Mouse (Mus musculus) midbrain, embryonic 10.5 days (tissue): Measurements from ENCODE around the gene Prcc. TPM values are rescaled to one million over a fixed set of nuclear protein-coding genes. Genes with fewer than 3 reads are reported as not detected.
A peak's percentile ranks its signal among the peaks of the same experiment; 100 is the strongest.

Source experiments
- DNase-seq: peaks from one replicate; pipeline ENCODE4 v3.0.0-alpha.2; 2017; ENCODE audit warnings: low spot score
- H3K27ac ChIP-seq: fragments of 300-500 bp; sonication (generic); replicated peaks from 2 replicates; pipeline ENCODE4 v1.5.1; 2016; ENCODE audit warnings: mild to moderate bottlenecking
- H3K27me3 ChIP-seq: fragments of 300-500 bp; sonication (generic); 2 replicates; pipeline ENCODE4 v1.6.1; 2016; ENCODE audit warnings: low read depth, mild to moderate bottlenecking; ENCODE audit not compliant: poor library complexity, severe bottlenecking
- H3K36me3 ChIP-seq: fragments of 300-500 bp; sonication (generic); 2 replicates; pipeline ENCODE4 v1.6.1; 2016; ENCODE audit warnings: mild to moderate bottlenecking, moderate library complexity
- H3K4me1 ChIP-seq: fragments of 300-500 bp; sonication (generic); 2 replicates; pipeline ENCODE4 v1.6.1; 2016
- H3K4me3 ChIP-seq: fragments of 300-500 bp; sonication (generic); 2 replicates; pipeline ENCODE4 v1.5.1; 2016; ENCODE audit warnings: mild to moderate bottlenecking, moderate library complexity
- H3K9me3 ChIP-seq: fragments of 300-500 bp; sonication (generic); replicated peaks from 2 replicates; pipeline ENCODE4 v1.6.1; 2016; ENCODE audit warnings: mild to moderate bottlenecking
- WGBS: fragments of 180-500 bp; shearing (Covaris S2); methylation state at CpG from one replicate; pipeline ENCODE4 v1.1.7; 2016; 5-methylcytosine and 5-hydroxymethylcytosine counted together
- polyA plus RNA-seq: library from polyadenylated mRNA; unstranded; fragments of >200 nt; fragmentation: Nextera tagmentation; extraction: Ambion mirVana; gene quantifications from 2 replicates; pipeline ENCODE4 v1.2.1, GENCODE M21; 2016

The Prcc gene
- 18.6 and 19.1 TPM in 2 replicates for polyA plus RNA-seq

DNA sequence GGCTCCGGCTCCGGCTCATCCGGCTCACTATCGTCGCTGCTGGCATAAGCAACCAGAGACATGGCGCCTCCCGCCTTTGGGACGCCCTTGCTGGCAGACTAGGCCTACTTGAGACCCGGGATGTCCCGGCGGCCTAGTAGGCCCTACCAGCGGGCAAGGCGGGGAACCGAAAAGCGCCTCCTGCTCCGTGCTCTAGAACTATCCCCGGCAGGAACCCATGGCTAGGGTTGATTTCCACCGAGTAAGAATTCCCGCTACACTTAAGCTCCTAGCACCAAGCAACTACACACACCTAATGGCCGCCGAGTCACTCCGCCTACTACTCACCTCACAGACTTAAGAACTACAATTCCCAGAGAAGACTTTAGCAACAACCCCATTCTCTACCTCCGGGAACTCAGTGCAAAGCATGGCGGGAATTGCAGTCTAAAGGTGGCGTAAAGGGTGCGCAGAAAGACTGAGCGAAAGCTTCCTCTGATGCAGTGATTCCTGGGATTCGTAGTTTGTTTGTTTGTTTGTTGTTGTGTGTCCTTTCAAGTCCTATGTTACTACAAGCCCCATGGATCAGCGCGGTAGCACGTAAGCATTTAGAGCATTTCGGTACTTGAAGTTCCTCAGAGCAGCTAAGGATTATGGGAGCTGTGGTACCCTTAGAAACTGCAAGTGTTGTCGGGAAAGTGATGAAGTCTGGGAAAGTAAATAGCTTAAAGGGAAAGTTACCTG lies at the start of gene Prcc:
Prcc (minus strand) TSS at position 328 of the 723 bp plus-strand sequence.
- Histone ChIP-seq H3K27ac (peak within 1 kb of the TSS; percentile 96), H3K27me3 (no peaks in the 10 kb centered on the region), H3K9me3 (peaks cover 6% of the 10 kb centered on the region; the same call in 1 of the 2 replicates), H3K4me3 (peak within 1 kb of the TSS; percentile 99), H3K36me3 (peaks cover 22% of the 10 kb centered on the region), H3K4me1 (peaks cover 20% of the 10 kb centered on the region)
- WGBS: under 1% methylated on average over 33 of the region's 33 CpGs
- DNase-seq: peak; percentile 88

DNA sequence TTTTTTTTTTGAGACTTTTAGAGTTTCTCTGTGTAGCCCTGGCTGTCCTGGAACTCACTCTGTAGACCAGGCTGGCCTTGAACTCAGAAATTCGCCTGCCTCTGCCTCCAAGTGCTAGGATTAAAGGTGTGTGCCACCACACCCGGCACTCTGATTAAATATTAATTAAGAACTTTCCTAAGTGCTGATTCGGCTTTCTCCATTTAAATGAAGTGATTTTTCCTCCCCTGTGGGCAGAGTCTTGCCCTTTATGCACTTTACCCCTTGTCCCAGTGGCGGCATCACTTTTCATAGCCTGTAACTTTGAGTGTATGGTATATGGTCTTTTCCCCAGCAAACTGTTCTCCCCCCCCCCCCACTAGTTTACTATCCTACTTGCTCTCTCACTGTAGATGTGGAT lies 49.8 kb upstream of the Prcc start:
- Histone ChIP-seq H3K9me3 (no peaks in the 10 kb centered on the region), H3K27me3 (no peaks in the 10 kb centered on the region), H3K36me3 (peaks cover 89% of the 10 kb centered on the region), H3K4me3 (no peak overlapping the region), H3K27ac (no peak overlapping the region), H3K4me1 (peaks cover 36% of the 10 kb centered on the region)
- DNase-seq: no peak
- WGBS: 85% methylated on average over 4 of the region's 4 CpGs

DNA sequence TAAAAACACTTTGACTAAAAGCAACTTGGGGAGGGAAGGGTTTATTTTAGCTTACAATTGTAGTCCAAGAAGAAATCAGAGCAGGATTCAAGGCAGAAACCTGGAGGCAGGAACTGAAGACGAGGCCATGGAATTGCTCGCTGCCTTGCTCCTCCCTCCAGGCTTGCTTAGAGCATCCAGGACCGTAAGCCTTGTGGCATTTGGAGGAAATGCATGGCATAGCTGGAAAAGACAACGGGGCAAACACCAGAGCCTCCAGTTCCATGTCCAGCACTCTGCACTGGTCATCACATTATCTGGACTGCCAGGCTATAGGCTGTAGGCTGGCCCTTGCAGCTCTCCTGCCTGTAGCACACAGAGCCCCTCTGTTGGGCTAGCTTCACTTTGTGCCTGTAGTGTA lies 49.1 kb upstream of the Prcc start:
- WGBS: 82% methylated on average over 4 of the region's 4 CpGs
- H3K36me3 ChIP-seq: peaks cover 82% of the 10 kb centered on the region
- no peak overlapping the region for H3K27ac ChIP-seq
- no peaks in the 10 kb centered on the region for H3K9me3 ChIP-seq
- DNase-seq: no peak
- no peaks in the 10 kb centered on the region for H3K27me3 ChIP-seq
- peaks cover 42% of the 10 kb centered on the region for H3K4me1 ChIP-seq
- H3K4me3 ChIP-seq: no peak overlapping the region

DNA sequence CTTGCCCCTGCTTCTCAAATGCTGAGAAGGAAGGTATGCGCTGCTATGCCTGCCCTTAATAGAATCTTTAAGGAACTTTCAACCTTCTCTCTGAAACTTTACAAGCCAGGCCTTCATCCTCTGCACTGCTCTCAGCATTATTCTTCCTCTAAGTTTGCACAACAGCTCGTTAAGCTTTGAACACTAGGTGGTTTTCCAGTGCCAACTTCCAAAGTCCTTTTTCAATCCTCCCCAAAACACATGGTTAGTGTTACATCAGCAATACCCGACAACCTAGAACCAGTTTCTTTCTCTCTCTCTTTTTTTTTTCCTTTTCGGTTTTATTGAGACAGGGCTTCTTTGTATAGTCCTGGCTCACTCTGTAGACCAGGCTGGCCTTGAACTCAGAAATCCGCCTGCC lies 48.6 kb upstream of the Prcc start:
- Histone ChIP-seq H3K27ac (no peak overlapping the region), H3K27me3 (no peaks in the 10 kb centered on the region), H3K9me3 (no peaks in the 10 kb centered on the region), H3K4me1 (peaks cover 47% of the 10 kb centered on the region), H3K4me3 (no peak overlapping the region), H3K36me3 (peaks cover 77% of the 10 kb centered on the region)
- DNase-seq: no peak
- 92% methylated on average over 5 of the region's 5 CpGs for WGBS

DNA sequence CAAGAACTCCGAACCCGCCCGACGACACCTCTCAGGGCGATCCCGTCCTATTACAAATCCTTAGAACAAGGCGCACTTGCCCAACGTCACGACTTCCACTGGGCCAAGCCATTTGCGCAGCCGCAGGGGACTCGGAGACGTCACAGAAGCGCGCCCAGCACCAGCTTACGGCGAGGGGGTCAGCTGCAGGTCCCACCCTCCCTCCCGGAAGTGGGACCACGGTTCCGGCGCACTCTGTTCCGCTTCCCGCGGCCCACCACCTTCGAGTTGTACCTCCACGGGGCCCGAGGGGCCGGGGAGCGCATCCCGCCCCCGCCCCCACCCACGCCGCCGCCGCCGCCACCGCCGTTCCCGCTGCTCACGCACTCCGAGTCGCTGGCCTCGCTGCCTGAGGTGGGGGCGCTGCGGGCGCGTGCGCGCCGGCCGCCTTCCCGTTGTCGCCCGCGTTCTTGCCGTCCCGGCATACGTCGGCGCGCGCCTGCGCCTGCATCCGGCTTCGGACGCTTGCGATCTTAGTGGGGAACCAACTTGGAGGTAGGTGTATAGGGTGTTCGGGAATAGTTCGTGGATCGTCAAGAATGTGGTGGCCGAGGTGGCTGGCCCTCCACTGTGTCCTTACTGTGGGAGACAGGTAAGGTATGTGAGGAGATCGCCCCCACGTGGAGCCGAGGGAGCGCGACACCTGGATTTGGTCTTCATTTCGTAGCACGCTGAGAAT lies 44.8 kb upstream of the Prcc start, which contains the start of the genes Isg20l2 and Rrnad1:
Isg20l2 (plus strand) TSS at position 237 of the 718 bp plus-strand sequence.
Rrnad1 (minus strand) TSS at position 640 of the 718 bp plus-strand sequence.
- peak within 1 kb of the TSS; percentile 96 for H3K27ac ChIP-seq
- H3K27me3 ChIP-seq: no peaks in the 10 kb centered on the region
- peaks cover 69% of the 10 kb centered on the region for H3K36me3 ChIP-seq
- H3K4me3 ChIP-seq: peak within 1 kb of the TSS; percentile 97
- peak; percentile 98 for DNase-seq
- no peaks in the 10 kb centered on the region for H3K9me3 ChIP-seq
- under 1% methylated on average over 69 of the region's 78 CpGs for WGBS
- H3K4me1 ChIP-seq: peaks cover 46% of the 10 kb centered on the region

DNA sequence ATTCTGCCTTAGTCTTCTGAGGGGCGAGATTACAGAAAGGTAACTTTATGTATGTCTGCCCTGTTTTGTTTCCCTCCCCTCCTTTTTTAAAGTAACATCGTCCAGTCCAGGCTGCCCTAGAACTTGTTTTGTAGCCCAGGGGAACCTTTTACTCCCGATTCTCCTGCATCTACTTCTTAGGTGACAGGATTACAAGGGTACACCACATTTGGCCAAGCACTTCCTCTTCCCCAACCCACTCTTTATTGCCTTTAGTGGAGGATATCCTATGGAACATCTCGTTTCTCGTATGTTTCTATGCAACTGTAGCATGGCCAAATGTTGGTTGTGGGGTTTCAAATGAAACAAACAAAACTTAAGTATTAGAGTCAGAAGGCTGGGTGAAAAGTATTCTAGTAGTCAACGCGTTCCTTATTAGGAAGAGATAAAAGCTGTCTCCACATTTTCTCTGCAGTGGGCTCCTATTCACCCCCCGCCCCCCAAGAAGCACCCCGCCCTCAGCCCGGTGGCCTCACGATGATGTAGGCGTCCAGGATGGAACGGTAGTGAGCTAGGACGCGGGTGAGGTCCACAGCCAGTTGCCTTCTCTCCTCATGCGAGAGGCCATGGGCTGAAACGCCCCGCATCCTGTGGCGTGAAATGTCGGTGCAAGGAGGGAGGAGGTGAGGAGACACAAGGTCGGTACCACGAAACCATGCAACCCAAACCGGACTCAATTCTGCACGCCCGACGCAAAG lies 44.1 kb upstream of the Prcc start:
- Histone ChIP-seq H3K27ac (peak overlapping the region; percentile 96), H3K9me3 (no peaks in the 10 kb centered on the region), H3K36me3 (peaks cover 69% of the 10 kb centered on the region), H3K27me3 (no peaks in the 10 kb centered on the region), H3K4me1 (peaks cover 43% of the 10 kb centered on the region), H3K4me3 (peak overlapping the region; percentile 97)
- no peak for DNase-seq
- 7% methylated on average over 26 of the region's 26 CpGs for WGBS

DNA sequence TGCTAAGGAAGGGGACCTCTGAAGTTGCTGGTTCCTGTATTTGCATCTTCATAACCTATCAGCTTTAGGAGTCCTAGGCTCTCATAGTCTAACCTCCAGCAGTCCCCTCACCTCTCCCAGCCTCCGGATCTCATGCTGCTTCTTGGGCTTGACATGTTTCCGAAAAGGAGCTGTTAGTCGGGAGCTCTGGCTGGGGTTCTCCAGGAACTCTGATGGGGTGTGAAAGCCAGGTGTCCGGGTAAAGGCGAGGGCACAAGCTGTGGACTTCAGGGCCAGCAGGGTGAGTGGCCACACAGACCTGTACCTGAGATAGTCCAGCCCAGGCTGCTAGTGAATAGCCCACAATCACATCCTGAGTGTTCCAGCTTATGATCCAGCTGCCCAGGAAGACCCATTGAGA lies 42.0 kb upstream of the Prcc start:
- Histone ChIP-seq H3K27me3 (no peaks in the 10 kb centered on the region), H3K9me3 (no peaks in the 10 kb centered on the region), H3K36me3 (peaks cover 69% of the 10 kb centered on the region), H3K4me3 (no peak overlapping the region), H3K27ac (no peak overlapping the region), H3K4me1 (peaks cover 38% of the 10 kb centered on the region)
- 95% methylated on average over 5 of the region's 5 CpGs for WGBS
- no peak for DNase-seq

DNA sequence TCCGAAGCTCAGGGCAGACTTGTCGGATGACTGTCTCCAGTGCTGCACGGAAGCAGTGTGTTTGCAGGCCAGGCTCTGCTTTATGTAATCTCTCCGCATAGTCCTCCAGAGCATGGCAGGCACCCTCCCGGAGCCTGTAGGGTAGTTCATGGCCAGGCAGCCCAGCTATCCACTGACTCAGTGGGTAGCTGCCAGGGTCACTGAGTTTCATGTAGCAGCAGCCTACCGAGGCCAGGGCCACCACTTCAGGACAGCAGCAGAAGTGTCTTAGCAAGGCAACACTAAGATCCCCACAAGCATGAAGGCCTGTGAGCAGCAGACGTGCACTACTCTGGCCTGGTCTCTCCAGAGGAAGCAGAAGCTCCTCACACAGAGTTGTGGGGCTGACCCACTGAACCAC lies 39.6 kb upstream of the Prcc start:
- Histone ChIP-seq H3K27ac (no peak overlapping the region), H3K27me3 (no peaks in the 10 kb centered on the region), H3K36me3 (peaks cover 69% of the 10 kb centered on the region), H3K4me1 (peaks cover 26% of the 10 kb centered on the region), H3K4me3 (no peak overlapping the region), H3K9me3 (no peaks in the 10 kb centered on the region)
- no peak for DNase-seq
- WGBS: 88% methylated on average over 7 of the region's 7 CpGs

DNA sequence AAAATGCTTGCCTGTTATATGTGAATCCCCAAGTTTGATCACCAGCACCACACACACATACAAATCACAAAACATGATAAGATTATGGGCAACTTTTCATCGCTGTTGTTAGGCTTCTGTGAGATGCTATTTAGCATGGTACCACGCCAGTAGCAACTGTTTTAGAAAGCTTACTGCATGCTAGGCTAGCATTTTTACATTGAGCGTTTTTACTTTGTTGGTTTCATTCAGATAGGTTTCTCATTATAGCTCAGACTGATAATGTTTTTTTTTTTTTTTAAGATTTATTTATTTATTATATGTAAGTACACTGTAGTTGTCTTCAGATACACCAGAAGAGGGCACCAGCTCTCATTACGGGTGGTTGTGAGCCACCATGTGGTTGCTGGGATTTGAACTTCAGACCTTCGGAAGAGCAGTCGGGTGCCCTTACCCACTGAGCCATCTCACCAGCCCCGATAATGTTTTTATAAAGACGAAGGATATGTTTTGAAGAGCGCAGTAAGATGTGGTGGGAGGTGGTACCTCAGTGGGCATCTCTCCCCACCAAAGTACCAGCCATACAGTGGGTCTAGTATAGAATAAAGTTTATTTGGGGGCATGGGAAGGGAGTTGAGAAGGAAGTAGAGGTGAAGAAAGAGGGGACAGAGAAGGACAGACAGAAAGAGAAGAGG lies 35.0 kb upstream of the Prcc start:
- 73% methylated on average over 9 of the region's 9 CpGs for WGBS
- DNase-seq: no peak
- peaks cover 68% of the 10 kb centered on the region for H3K36me3 ChIP-seq
- H3K27me3 ChIP-seq: no peaks in the 10 kb centered on the region
- peak overlapping the region; percentile 78 for H3K4me3 ChIP-seq
- H3K4me1 ChIP-seq: peaks cover 15% of the 10 kb centered on the region
- H3K27ac ChIP-seq: no peak overlapping the region
- no peaks in the 10 kb centered on the region for H3K9me3 ChIP-seq

DNA sequence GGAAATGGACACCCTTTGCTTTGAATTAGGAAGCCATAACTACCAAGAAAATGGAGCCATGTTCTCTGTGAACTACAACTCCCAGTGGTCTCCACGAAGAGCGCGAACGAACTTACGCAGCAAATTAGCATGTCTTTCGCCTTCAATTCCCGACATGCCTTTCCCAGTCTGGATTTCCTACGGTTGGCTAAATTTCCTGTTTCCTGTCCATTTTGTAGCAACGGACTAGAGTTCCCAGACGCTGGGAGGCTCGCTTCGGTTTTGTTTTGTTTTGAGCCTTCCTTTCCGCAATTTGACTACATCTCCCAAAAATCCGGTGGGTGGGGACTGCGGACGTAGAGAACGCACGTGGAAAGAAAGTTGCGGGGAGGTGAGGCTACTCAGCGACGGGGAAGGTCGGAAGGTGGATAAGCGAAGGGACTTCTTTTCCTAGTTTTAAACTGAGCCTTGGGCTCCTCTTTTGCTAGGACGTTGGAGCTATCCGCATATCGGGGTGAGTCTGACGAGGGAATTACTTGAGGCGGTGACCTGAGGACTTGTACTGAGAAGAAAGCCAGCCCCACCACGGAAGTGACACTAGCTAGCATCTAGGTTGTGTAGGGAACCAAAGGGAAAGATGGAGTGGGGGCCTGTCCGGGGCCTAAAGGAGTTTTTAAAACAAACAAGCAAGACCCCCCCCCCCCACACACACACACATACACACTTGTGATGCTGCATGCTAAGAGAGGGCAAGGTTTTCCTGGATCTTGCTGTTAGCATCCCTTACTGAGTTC lies 34.1 kb upstream of the Prcc start, which contains the start of gene Mrpl24:
Mrpl24 (plus strand) TSS at position 171 of the 773 bp plus-strand sequence.
- peaks cover 15% of the 10 kb centered on the region for H3K4me1 ChIP-seq
- H3K27me3 ChIP-seq: no peaks in the 10 kb centered on the region
- WGBS: under 1% methylated on average over 30 of the region's 30 CpGs
- H3K36me3 ChIP-seq: peaks cover 68% of the 10 kb centered on the region
- peak within 1 kb of the TSS; percentile 78 for H3K4me3 ChIP-seq
- H3K27ac ChIP-seq: peak within 1 kb of the TSS; percentile 82
- DNase-seq: peak; percentile 76
- no peaks in the 10 kb centered on the region for H3K9me3 ChIP-seq

DNA sequence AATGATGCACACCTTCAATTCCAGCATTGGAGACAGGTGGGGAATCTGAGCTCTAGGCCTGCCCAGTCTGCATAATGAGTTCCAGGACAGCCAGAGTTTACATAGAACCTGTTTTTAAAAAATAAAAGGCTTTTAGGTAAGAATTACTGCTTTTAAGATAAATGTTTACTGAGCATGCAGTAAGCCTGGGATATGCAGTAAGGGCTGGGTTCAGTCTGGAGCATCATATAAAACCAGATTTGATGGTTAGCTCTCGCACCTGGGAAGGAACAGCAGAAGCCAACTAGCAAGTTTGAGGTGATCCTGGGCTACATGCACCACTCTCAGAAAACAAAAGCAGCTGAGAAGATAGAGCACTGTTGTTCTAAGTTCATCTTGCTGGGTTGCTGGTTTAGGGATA lies 33.1 kb upstream of the Prcc start:
- WGBS: 95% methylated on average over 1 of the region's 1 CpGs
- no peaks in the 10 kb centered on the region for H3K27me3 ChIP-seq
- H3K36me3 ChIP-seq: peaks cover 68% of the 10 kb centered on the region
- H3K9me3 ChIP-seq: no peaks in the 10 kb centered on the region
- no peak overlapping the region for H3K27ac ChIP-seq
- no peak overlapping the region for H3K4me3 ChIP-seq
- no peak for DNase-seq
- H3K4me1 ChIP-seq: peaks cover 15% of the 10 kb centered on the region
